Mouse (Mus musculus) ES-Bruce4 (cell line): ENCODE results near the gene Gm5141.
"Not testable (repeated sequence)": the region's sequence is repeated elsewhere in the genome, so short reads cannot be mapped to it uniquely, and the experiment has no call there.

Experiments used
- CTCF ChIP-seq: IDR thresholded peaks from one replicate; pipeline ENCODE4 v1.8.1; 2011; ENCODE audit warnings: low read depth, low read length
- EP300 ChIP-seq: IDR thresholded peaks from 2 replicates; pipeline ENCODE4 v1.6.1; 2011; ENCODE audit warnings: low read depth, low read length; ENCODE audit not compliant: insufficient read depth
- POLR2A ChIP-seq: IDR thresholded peaks from one replicate; pipeline ENCODE4 v1.8.1; 2011; ENCODE audit warnings: low read length; ENCODE audit not compliant: insufficient read depth

DNA sequence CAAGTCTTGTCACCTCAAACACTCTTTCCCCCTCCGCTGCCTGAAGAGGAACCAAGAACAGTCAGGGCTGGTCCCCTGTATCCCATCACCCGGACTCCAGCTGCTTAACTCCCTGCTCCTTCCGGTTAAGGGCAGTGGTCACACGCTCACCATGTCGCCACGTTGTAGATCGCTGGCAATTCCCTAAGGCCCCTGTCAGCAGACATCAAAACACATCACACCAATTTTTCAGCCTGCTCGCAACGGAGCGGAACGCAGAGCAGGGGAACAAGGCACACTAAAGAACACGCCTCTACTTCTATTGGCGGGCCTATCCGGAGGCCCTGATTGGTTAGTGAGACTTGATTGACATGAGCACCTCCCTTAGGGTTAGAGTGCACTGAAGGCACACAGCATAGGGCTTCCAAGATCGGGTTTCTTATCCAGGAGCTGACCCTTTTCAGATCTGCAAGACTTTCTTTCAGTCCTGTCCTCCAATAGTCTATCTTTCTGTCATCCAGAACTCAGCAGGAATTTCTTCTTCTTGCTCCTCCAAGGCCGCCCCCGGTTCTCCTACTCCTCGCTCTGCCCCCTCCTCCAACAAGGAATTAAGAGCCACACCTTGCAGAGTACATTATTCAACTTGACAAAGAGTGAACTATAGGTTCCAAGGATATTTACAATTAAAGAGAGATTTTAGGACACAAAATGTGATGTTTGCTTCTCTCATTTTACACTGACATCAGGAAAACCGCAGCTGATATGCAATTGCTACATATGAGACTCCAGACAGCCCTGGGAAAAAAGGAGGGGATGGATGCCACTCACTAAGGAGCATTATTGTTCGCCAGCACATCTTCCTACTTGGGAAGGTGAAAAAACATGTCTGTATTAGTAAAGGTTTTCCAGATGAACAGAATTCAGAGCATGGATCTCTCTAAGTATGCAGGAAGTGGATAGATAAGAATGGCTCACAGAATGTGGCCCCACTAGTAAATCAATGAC is 24.9 kb downstream of the Gm5141 start, which contains the start of gene Platr25:
- TF ChIP-seq CTCF, POLR2A, EP300: not testable (repeated sequence)
